8 mouse cellular contexts compared by ENCODE assay signal in genomic region chr9:86695199-86695817, GRCm38 (mm10). TPM values are rescaled to one million over a fixed set of nuclear protein-coding genes. Genes with fewer than 3 reads are reported as not detected.
A peak's percentile ranks its signal among the peaks of the same experiment; 100 is the strongest.
DNase-seq lines count a peak whose midpoint lies in the region; ATAC-seq and TF ChIP-seq lines count a peak whose summit lies in the region.

No protein-coding gene starts in this region.

- peak overlapping the region; percentile 64 for H3K4me3 ChIP-seq in C2C12 (ENCODE audit: insufficient read depth, poor library complexity, severe bottlenecking)
- peak overlapping the region; percentile 91 for H3K4me3 ChIP-seq in heart, embryonic 10.5 days
- peak overlapping the region; percentile 62 for H3K4me3 ChIP-seq in liver, postnatal 0 days (ENCODE audit: low read depth, low read length)
- peak overlapping the region; percentile 73 for H3K4me3 ChIP-seq in neural tube, embryonic 12.5 days

- peaks cover 37% of the 10 kb centered on the region for H3K79me3 ChIP-seq in C2C12 (ENCODE audit: low read depth)

- H3ac ChIP-seq in C2C12 (ENCODE audit: control insufficient read depth, insufficient read length, low read depth) = peak overlapping the region; percentile 65

- H3K4me1 ChIP-seq in heart, embryonic 10.5 days = peaks cover 10% of the 10 kb centered on the region
- no peaks in the 10 kb centered on the region for H3K4me1 ChIP-seq in liver, postnatal 0 days (ENCODE audit: insufficient read depth)
- H3K4me1 ChIP-seq in neural tube, embryonic 12.5 days = no peaks in the 10 kb centered on the region

- no peak for TF ChIP-seq CTCF in C2C12 (IDR thresholded peaks at IDR 0.05; ENCODE audit: control insufficient read depth, insufficient read depth, insufficient read length)
- TF ChIP-seq CTCF in liver, postnatal 0 days (IDR thresholded peaks at IDR 0.05; ENCODE audit: low read depth) = no peak

- no peaks in the 10 kb centered on the region for H3K27me3 ChIP-seq in C2C12 (ENCODE audit: control insufficient read depth, insufficient read depth, insufficient read length)
- no peaks in the 10 kb centered on the region for H3K27me3 ChIP-seq in heart, embryonic 10.5 days (ENCODE audit: insufficient read depth, poor library complexity, severe bottlenecking)
- 0 out of 2 replicates have a peak, but pooled peaks cover 5% of the 10 kb centered on the region for H3K27me3 ChIP-seq in liver, postnatal 0 days (ENCODE audit: insufficient read depth, low read length)
- H3K27me3 ChIP-seq in neural tube, embryonic 12.5 days (replicated peaks) = peaks cover 3% of the 10 kb centered on the region

- DNase-seq in NIH3T3 (ENCODE audit: low read depth) = peak; percentile 46
- peak; percentile 52 for DNase-seq in embryo, embryonic 9.5 days (ENCODE audit: extremely low spot score)
- DNase-seq in heart, embryonic 10.5 days (ENCODE audit: low spot score) = peak; percentile 80
- DNase-seq in kidney, adult 9 months = peak; percentile 27
- DNase-seq in liver, postnatal 0 days = peak; percentile 23
- DNase-seq in T-cell, adult 2 months (ENCODE audit: low spot score) = no peak

- TF ChIP-seq EP300 in liver, postnatal 0 days (IDR thresholded peaks at IDR 0.05; ENCODE audit: low read depth) = no peak

- peak overlapping the region; percentile 72 for H3K9ac ChIP-seq in liver, postnatal 0 days (replicated peaks)
- H3K9ac ChIP-seq in neural tube, embryonic 12.5 days = peak overlapping the region; percentile 84

- peak; percentile 56 for ATAC-seq in liver, postnatal 0 days
- ATAC-seq in neural tube, embryonic 12.5 days (ENCODE audit: low FRiP score, low read depth) = peak; percentile 76

- under 1% methylated on average over 55 of the region's 56 CpGs for WGBS in heart, embryonic 10.5 days
- WGBS in liver, postnatal 0 days (ENCODE audit: insufficient replicate concordance) = 7% methylated on average over 46 of the region's 56 CpGs
- WGBS in neural tube, embryonic 12.5 days = 1% methylated on average over 43 of the region's 56 CpGs

- peaks cover 53% of the 10 kb centered on the region for H3K79me2 ChIP-seq in C2C12 (ENCODE audit: control insufficient read depth, insufficient read depth)

- H3K27ac ChIP-seq in heart, embryonic 10.5 days = peak overlapping the region; percentile 92
- no peak overlapping the region for H3K27ac ChIP-seq in liver, postnatal 0 days (ENCODE audit: low read depth)
- H3K27ac ChIP-seq in neural tube, embryonic 12.5 days = no peak overlapping the region

- H3K9me3 ChIP-seq in heart, embryonic 10.5 days = no peaks in the 10 kb centered on the region
- H3K9me3 ChIP-seq in liver, postnatal 0 days (ENCODE audit: low read length) = no peaks in the 10 kb centered on the region
- H3K9me3 ChIP-seq in neural tube, embryonic 12.5 days = no peaks in the 10 kb centered on the region

- H3K36me3 ChIP-seq in C2C12 (ENCODE audit: control insufficient read depth, insufficient read depth) = no peaks in the 10 kb centered on the region
- no peaks in the 10 kb centered on the region for H3K36me3 ChIP-seq in heart, embryonic 10.5 days
- H3K36me3 ChIP-seq in liver, postnatal 0 days (replicated peaks; ENCODE audit: insufficient read depth, low read length) = no peaks in the 10 kb centered on the region
- H3K36me3 ChIP-seq in neural tube, embryonic 12.5 days = no peaks in the 10 kb centered on the region

- H3K4me2 ChIP-seq in liver, postnatal 0 days (ENCODE audit: low read depth, low read length) = peak overlapping the region; percentile 87
- H3K4me2 ChIP-seq in neural tube, embryonic 12.5 days (replicated peaks) = peak overlapping the region; percentile 92

TF ChIP-seq in C2C12, 6 proteins besides CTCF, POLR2A, EP300 and RAD21:
- TF ChIP-seq MAX (IDR thresholded peaks at IDR 0.05) (no peak), MYOG (IDR thresholded peaks at IDR 0.05; ENCODE audit: control insufficient read depth, extremely low read depth, insufficient read length) (no peak), USF1 (IDR thresholded peaks at IDR 0.05; ENCODE audit: low read depth) (no peak), FOSL1 (IDR thresholded peaks at IDR 0.05; ENCODE audit: insufficient read depth, low read length, poor library complexity, severe bottlenecking) (no peak), CEBPB (IDR thresholded peaks at IDR 0.05; ENCODE audit: low read depth) (no peak), MYOD1 (IDR thresholded peaks at IDR 0.05; ENCODE audit: control insufficient read depth, insufficient read length, low read depth) (no peak)

RNA-seq across cellular contexts. Expression of gene Me1, which starts 0.4 kb away (rescaled TPM):
- 50.1 TPM for polyA plus RNA-seq in C2C12 (2012; fragmentation: generic; extraction: Trizol)
- 26.1 and 39.1 TPM in 2 replicates for polyA plus RNA-seq in heart, embryonic 10.5 days (2016; fragmentation: Nextera tagmentation; extraction: Ambion mirVana)
- 7.7 and 10.3 TPM in 2 replicates for polyA plus RNA-seq in liver, postnatal 0 days (2015; fragmentation: Nextera tagmentation; extraction: Ambion mirVana)
- 23.7 and 26.3 TPM in 2 replicates for polyA plus RNA-seq in neural tube, embryonic 12.5 days (2016; fragmentation: Nextera tagmentation; extraction: Ambion mirVana)

RNA-seq across cellular contexts. Expression of gene Prss35, which starts 48.1 kb away (rescaled TPM):
- polyA plus RNA-seq in C2C12 (2012; fragmentation: generic; extraction: Trizol) = 0.04 TPM
- polyA plus RNA-seq in heart, embryonic 10.5 days (2016; fragmentation: Nextera tagmentation; extraction: Ambion mirVana) = 8.1 and 9.2 TPM in 2 replicates
- polyA plus RNA-seq in liver, postnatal 0 days (2015; fragmentation: Nextera tagmentation; extraction: Ambion mirVana) = 0.54 and 0.67 TPM in 2 replicates
- polyA plus RNA-seq in neural tube, embryonic 12.5 days (2016; fragmentation: Nextera tagmentation; extraction: Ambion mirVana) = 3.2 and 5.0 TPM in 2 replicates
